28 mouse cellular contexts compared by ENCODE assay signal in the genomic region with DNA sequence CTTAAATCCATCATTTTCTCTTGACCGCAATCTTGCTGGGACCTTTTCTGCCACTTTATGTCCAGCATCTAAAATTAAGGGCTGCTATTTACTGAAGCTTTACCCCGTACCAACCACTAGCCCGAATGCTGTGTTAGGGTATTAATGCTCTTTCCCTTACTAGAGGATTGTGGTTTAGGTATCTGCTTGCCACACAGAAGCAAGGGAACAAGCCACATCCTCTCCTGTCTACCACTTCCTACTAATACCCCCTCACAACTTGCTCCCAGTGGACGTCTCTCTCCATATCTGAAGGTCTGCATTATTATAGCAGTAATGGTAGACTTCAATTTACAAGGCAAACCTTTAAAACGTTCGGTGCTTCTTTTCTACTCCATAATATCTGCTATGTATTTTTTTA. TPM values are rescaled to one million over a fixed set of nuclear protein-coding genes. Genes with fewer than 3 reads are reported as not detected.
DNase-seq lines count a peak whose midpoint lies in the region; ATAC-seq and TF ChIP-seq lines count a peak whose summit lies in the region.
"Had no signal": no experiment of that assay in that cellular context is flagged by ENCODE, and none has a peak within 500 bp of the region (broad histone marks: within the 10 kb centered on the region; RNA-seq: fewer than 3 reads in every experiment).

No protein-coding gene starts in this region.

- DNase-seq in 416B (ENCODE audit: low read depth) (peak; percentile 91), MEL (ENCODE audit: low read depth, low spot score) (peak; percentile 19)
- DNase-seq in adrenal gland, adult 8-10 months, result no peak
- DNase-seq in urinary bladder, postnatal 25 days (ENCODE audit: low spot score), result no peak
- no peak for DNase-seq in left cerebral cortex, postnatal 14 days (ENCODE audit: low spot score in 2 of 2)
- DNase-seq: adrenal gland, postnatal 25 days; cerebellum, adult 11-12 months; cerebellum, adult 8-10 months; cerebellum, postnatal 10 days; gastrocnemius, adult 2 months; gastrocnemius, postnatal 14 days; heart, adult 2 months; kidney, adult 11 months had no signal

- intact Hi-C loops in left cerebral cortex, postnatal 14 days (cut with DNase I), result no loop called here

- H3K9me3 ChIP-seq in MEL (replicated peaks; ENCODE audit: insufficient read depth, low read length), result no peaks in the 10 kb centered on the region
- H3K9me3 ChIP-seq: embryonic facial prominence, embryonic 10.5 days; embryonic facial prominence, embryonic 13.5 days; forebrain, embryonic 12.5 days; heart, embryonic 10.5 days; heart, embryonic 13.5 days; hindbrain, embryonic 10.5 days; hindbrain, embryonic 13.5 days; intestine, embryonic 15.5 days had no signal

- H3K4me1 ChIP-seq in MEL (ENCODE audit: control insufficient read depth in 1 of 2, insufficient read depth in 2 of 2, low read length in 2 of 2), result no peaks in the 10 kb centered on the region; a peak in 1 of 4 replicates
- H3K4me1 ChIP-seq: embryonic facial prominence, embryonic 10.5 days; embryonic facial prominence, embryonic 13.5 days; forebrain, embryonic 12.5 days; hindbrain, embryonic 10.5 days; hindbrain, embryonic 13.5 days; intestine, embryonic 15.5 days had no signal

- no peak overlapping the region for H3K4me3 ChIP-seq in MEL (ENCODE audit: control insufficient read depth in 1 of 2, insufficient read depth in 1 of 2, low read depth in 2 of 2, low read length in 2 of 2)
- H3K4me3 ChIP-seq: embryonic facial prominence, embryonic 10.5 days; embryonic facial prominence, embryonic 13.5 days; erythroblast, embryonic 14.5 days; forebrain, embryonic 12.5 days; gastrocnemius, adult 2 months; heart, adult 2 months; heart, embryonic 10.5 days; heart, embryonic 13.5 days; hindbrain, embryonic 10.5 days; hindbrain, embryonic 13.5 days; intestine, embryonic 15.5 days had no signal

- no peak overlapping the region for H3K9ac ChIP-seq in MEL (ENCODE audit: control insufficient read depth, low read depth, low read length, poor library complexity, severe bottlenecking)
- H3K9ac ChIP-seq: embryonic facial prominence, embryonic 13.5 days; forebrain, embryonic 12.5 days; heart, embryonic 13.5 days; hindbrain, embryonic 13.5 days; intestine, embryonic 15.5 days had no signal

- peaks cover 0 to 2% of the 10 kb centered on the region in 2 experiments; a peak in 1 of 4 replicates for H3K36me3 ChIP-seq in MEL (ENCODE audit: control insufficient read depth in 1 of 2, insufficient read depth in 2 of 2, low read length in 2 of 2)
- H3K36me3 ChIP-seq: embryonic facial prominence, embryonic 10.5 days; embryonic facial prominence, embryonic 13.5 days; forebrain, embryonic 12.5 days; heart, embryonic 10.5 days; heart, embryonic 13.5 days; hindbrain, embryonic 10.5 days; hindbrain, embryonic 13.5 days; intestine, embryonic 15.5 days had no signal

- no peak for TF ChIP-seq EP300 in MEL (IDR thresholded peaks at IDR 0.05; ENCODE audit: low read depth in 1 of 2, low read length in 2 of 2)

- no peak for TF ChIP-seq RAD21 in MEL (IDR thresholded peaks at IDR 0.05; ENCODE audit: low read depth, low read length)

- peak; percentile 97 for ATAC-seq in hematopoietic stem cell, adult 5-6 weeks (replicated peaks in 1 of 2; ENCODE audit: insufficient read depth in 1 of 2, low FRiP score in 2 of 2, low TSS enrichment in 1 of 2, low read depth in 1 of 2, poor library complexity in 2 of 2, severe bottlenecking in 2 of 2)
- peak; percentile 96 for ATAC-seq in megakaryocyte progenitor cell, adult 5-6 weeks (replicated peaks; ENCODE audit: poor library complexity)
- ATAC-seq: CD4-positive, CD25-positive, alpha-beta regulatory T cell, adult 4 months; forebrain, embryonic 16.5 days; hindbrain, embryonic 16.5 days; intestine, embryonic 15.5 days; Patski had no signal

- H3K27ac ChIP-seq in MEL (ENCODE audit: control insufficient read depth, low read depth, low read length), result no peak overlapping the region
- H3K27ac ChIP-seq: embryonic facial prominence, embryonic 10.5 days; embryonic facial prominence, embryonic 13.5 days; forebrain, embryonic 12.5 days; gastrocnemius, adult 2 months; heart, adult 2 months; heart, embryonic 10.5 days; heart, embryonic 13.5 days; hindbrain, embryonic 10.5 days; hindbrain, embryonic 13.5 days; intestine, embryonic 15.5 days had no signal

- H3K79me2 ChIP-seq in MEL (ENCODE audit: control insufficient read depth, insufficient read depth, low read length, poor library complexity), result no peaks in the 10 kb centered on the region

- TF ChIP-seq POLR2A in MEL (IDR thresholded peaks at IDR 0.05; ENCODE audit: control insufficient read depth in 1 of 2, insufficient read depth in 1 of 2, low read depth in 1 of 2, low read length in 2 of 2, poor library complexity in 1 of 2), result no peak

- no peaks in the 10 kb centered on the region for H3K27me3 ChIP-seq in MEL (ENCODE audit: control insufficient read depth in 1 of 2, insufficient read depth in 2 of 2, low read length in 2 of 2)
- H3K27me3 ChIP-seq: embryonic facial prominence, embryonic 13.5 days; forebrain, embryonic 12.5 days; heart, embryonic 13.5 days; hindbrain, embryonic 13.5 days; intestine, embryonic 15.5 days; Patski had no signal

- TF ChIP-seq CTCF in MEL (IDR thresholded peaks at IDR 0.05 in 2 of 3, conservative IDR thresholded peaks at IDR 0.05 in 1 of 3; ENCODE audit: control insufficient read depth in 1 of 3, insufficient read depth in 1 of 3, low read depth in 2 of 3, low read length in 3 of 3, poor library complexity in 1 of 3, severe bottlenecking in 1 of 3), result no peak

TF ChIP-seq in MEL, 35 proteins besides CTCF, POLR2A, EP300 and RAD21:
- TF ChIP-seq E2F4 (IDR thresholded peaks at IDR 0.05; ENCODE audit: borderline replicate concordance, low read depth, low read length) (no peak), ZC3H11A (IDR thresholded peaks at IDR 0.05; ENCODE audit: low read depth, low read length) (no peak), USF1 (IDR thresholded peaks at IDR 0.05; ENCODE audit: low read depth, low read length) (no peak), GABPA (IDR thresholded peaks at IDR 0.05; ENCODE audit: low read depth, low read length) (no peak), ZKSCAN1 (IDR thresholded peaks at IDR 0.05; ENCODE audit: low read depth, low read length) (no peak), BHLHE40 (IDR thresholded peaks at IDR 0.05; ENCODE audit: borderline replicate concordance, low read depth, low read length) (no peak), CHD2 (IDR thresholded peaks at IDR 0.05; ENCODE audit: low read length) (no peak), TAL1 (IDR thresholded peaks at IDR 0.05; ENCODE audit: low read length) (no peak), MAFK (IDR thresholded peaks at IDR 0.05; ENCODE audit: borderline replicate concordance, low read depth, low read length) (no peak)
TF ChIP-seq in MEL: peak in this region for 0.

RNA-seq across cellular contexts. Expression of gene Pcdh7, which starts 18.0 kb away (rescaled TPM):
- total RNA-seq in MEL (2012; rRNA removed), result not detected in 2 replicates
- polyA plus RNA-seq in MEL (2012; ENCODE audit: insufficient read depth in 1 of 2, insufficient read length in 2 of 2, low read depth in 1 of 2, low replicate concordance in 2 of 2, missing spikeins in 1 of 2), result not detected
- 6.6 and 8.1 TPM in 2 replicates for total RNA-seq in hematopoietic stem cell, adult 5-6 weeks (2017)
- total RNA-seq in megakaryocyte progenitor cell, adult 5-6 weeks (2015), result 1.8 and 2.2 TPM in 2 replicates
- 0.58 and 4.7 TPM in 2 replicates for total RNA-seq in megakaryocyte progenitor cell, adult 5-6 weeks (2017)
- 1 to 10 TPM; 1.6 to 3.4 (median 2.0) TPM for total RNA-seq in adrenal gland, adult 8-10 months (2022)
- total RNA-seq in left cerebral cortex, postnatal 14 days (2021), result 100 to 1,000 TPM; 143 to 159 TPM

Comparison
In these comparisons a context has a peak if more than half of its experiments do, and no peak if none do; other contexts are left out.
1. DNase-seq: peak in 416B (single experiment) and MEL (single experiment); none in adrenal gland, adult 8-10 months (single experiment), urinary bladder, postnatal 25 days (single experiment) and left cerebral cortex, postnatal 14 days (0 of 2).
2. RNA of gene Pcdh7, which starts 18.0 kb away (total RNA-seq): 143 to 159 TPM in left cerebral cortex, postnatal 14 days; 6.6 to 8.1 TPM in hematopoietic stem cell, adult 5-6 weeks, 0.58 to 4.7 TPM in megakaryocyte progenitor cell, adult 5-6 weeks, 1.6 to 3.4 TPM in adrenal gland, adult 8-10 months and not detected in MEL; every median in the first group is over 10 times any median in the second.